Mouse (Mus musculus) induced T-regulatory cell, adult 2 months (primary cell): ENCODE results near the gene Tma7.
A peak's percentile ranks its signal among the peaks of the same experiment; 100 is the strongest.

Experiments used
- DNase-seq: peaks from one replicate; pipeline ENCODE4 v3.0.0-alpha.2; 2012; ENCODE audit warnings: low read depth

Gene Tma7

DNA sequence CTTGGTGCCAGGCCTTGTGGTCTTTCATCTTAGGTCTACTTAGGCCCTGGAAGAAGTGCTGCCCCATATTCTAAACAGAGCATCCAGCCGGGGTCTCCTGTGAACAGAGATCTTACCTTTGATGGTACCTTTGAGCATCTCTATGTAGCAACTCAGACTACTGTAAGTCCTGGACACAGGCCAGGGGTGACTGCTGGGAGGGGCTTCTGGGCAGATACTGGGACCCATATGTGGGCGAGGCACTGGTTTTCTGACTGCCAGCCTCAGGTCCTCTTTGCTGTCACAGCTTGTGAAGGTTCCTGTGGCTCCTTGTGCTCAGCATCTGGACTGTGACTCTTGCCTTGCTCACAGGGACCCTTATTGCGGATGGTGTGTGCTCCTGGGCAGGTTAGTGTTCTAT, 20.2 kb upstream of the Tma7 start:
- no peak for DNase-seq

- DNase-seq, result no peak
Observed at GRCm38 (mm10) chr9:109101933-109102445, 19.6 kb upstream of the Tma7 start.

GRCm38 (mm10) chr9:109100307-109100928, 18.0 kb upstream of the Tma7 start:
- DNase-seq, result no peak

DNA sequence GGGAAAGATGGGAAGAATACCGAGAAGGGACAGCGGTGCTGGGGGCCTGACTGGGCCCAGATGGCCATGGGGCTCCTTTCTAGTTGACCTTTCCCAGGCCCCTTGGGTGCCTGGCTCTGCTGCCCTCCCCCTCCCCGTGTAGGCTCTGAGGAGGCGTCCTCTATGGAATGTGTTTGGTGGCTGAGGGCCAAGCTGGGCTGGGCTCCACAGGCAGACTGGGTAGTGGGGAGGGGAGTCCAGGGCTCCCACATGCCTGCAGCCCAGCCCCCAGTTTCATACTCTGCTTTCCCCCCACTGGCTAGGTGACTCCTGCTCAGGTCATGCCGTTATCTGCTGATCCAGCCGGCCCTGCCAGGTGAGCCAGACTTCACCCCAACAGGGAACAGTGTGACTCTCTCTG, 16.6 kb upstream of the Tma7 start:
- no peak for DNase-seq

DNA sequence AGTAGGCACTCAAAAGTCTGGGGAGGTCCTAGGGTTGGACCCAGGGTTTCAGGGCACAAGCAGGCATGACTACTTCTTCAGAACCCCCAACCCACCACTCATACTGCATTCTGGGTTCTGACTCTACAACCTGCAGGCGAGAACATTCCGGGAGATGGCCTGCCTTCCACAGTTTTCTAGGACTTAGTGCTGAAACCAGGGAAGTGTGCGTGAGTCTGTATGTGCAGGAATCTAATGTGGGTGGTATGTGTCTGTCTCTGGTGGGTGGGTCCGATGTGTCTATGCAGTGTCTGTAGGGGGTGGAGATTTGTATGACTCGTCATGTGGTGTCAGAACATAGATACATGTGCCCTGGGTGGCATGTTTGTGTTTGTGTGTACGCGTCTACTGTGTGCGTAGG, 16.0 kb upstream of the Tma7 start:
- no peak for DNase-seq

DNA sequence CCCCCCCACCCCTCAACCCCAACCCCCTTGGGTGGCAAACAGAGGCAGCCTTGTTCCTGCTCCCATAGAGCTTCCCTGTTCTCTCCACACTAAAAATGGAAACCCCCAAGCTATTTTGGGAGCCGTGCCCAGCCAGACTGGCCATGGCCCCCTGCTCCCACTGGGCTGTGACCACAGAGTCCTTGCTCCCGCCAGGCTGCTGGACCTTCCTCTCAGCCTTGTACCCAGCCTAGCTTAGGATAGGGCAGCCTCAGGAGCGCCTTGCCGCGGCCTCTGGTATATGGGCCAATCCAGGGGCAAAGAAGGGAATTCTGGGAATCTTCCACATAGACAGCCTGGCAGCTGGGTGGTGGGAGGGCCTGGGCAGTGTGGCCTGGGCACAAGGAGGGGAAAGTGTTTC, 15.4 kb upstream of the Tma7 start:
- DNase-seq, result no peak

- no peak for DNase-seq
Observed at GRCm38 (mm10) chr9:109097291-109097690, 14.9 kb upstream of the Tma7 start.

- no peak for DNase-seq
Observed at GRCm38 (mm10) chr9:109096856-109097255, 14.5 kb upstream of the Tma7 start.

- no peak for DNase-seq
Observed at GRCm38 (mm10) chr9:109096251-109096661, 13.9 kb upstream of the Tma7 start.

DNA sequence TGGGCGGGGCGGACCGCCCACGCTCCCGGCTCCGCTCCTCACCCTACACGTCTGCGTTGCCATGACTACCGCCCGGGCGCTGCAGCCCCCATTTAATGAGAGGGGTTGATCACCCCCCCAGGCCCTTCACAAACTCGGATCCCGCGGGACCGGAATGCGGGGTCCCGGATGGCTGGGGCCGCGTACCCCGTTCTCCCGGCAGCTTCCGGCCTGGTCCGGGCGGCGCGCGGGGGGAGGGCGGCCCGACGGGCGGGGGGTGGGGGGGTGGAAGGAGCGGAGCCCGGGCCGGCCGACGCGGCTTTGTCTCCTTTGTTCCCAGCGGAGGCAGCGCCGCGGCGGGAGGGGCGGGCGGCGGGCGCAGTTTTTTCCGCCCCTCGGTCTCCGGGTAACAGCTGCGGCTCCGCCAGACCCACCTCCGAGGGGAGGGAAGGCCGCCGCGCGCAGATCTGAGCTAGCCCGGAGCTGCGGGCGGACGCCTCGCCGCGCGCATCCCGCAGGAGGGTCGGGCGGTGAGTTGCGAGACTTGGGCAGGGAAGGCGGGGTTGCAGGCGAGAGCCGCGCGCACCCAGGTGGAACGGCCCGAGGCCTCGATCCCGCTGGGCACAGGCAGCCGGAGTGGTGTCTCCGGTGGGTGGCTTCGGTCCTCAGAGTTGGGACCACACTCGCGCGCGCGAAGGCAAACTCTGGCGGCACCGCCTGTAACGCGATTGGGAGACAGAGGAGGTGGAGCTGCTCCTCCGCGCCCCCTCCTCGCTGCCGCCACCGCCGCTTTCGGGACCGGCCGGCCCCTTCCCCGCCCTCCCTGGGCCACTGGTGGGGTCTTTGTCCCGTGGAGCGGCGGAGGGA, 13.0 kb upstream of the Tma7 start, which contains the start of gene Plxnb1:
TSS of gene Plxnb1 (plus strand) at position 253 of the 846 bp plus-strand sequence.
- DNase-seq, result peak; percentile 80

DNA sequence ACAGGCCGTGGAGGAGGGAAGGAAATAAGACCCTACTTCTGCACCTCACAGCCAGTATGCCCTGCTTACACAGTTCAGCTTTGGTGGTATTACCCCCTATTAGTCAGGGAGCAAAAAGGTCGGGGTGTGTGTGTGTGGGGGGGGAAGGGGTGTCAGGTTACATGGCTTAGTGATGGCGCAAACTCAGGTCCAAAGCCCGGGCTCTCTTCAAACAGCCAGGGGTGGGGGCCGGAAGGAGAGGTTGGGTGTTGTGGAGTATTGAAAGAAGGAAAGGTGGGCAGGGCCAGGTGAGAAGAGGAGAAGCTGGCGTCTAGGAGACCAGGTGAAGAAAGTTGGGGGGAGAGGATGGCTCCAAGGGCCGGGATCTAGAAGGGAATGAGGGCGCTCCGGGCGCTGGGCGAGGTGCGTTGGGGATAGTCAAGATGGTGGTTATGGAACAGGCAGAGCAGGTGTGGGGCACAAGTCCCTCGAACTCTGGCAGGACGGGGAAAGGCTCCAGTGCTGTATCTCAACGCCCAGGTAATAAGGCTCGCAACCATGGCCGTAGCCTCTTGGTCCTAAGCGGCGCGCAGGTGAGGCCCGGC, 12.3 kb upstream of the Tma7 start:
- no peak for DNase-seq

DNA sequence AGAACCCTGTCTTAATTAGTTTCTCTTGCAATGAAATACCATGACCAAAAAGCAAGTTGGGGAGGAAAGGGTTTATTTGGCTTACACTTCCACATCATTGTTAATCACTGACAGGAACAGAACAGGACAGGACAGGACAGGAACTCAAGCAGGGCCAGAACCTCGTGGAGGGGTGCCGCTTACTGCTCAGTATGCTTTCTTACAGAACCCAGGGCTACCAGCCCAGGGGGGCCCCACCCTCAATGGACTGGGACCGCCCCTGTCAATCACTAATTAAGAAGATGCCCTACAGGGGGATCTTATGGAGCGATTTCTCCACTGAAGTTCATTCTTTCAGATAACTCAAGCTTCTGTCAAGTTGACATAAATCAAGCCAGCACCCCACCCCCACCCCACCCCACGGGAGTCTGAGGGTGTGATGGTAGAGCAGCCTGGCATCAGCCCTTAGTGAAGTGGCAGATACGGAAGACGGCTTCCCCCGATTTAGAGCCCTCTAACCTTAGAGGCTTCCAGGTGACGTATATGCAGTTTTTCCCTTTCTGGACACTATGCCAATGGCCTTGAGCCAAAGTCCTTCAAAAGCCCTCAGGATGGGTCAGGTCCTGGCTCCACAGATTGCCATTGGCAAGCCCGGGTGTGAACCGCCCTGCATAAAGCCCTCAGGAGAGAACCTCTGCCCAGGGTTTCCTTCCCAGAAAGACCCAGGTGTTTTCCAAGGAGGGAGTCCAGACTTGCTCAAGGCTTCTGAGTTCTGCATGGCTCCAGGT, 11.6 kb upstream of the Tma7 start:
- no peak for DNase-seq

- no peak for DNase-seq
Observed at GRCm38 (mm10) chr9:109092799-109093198, 10.4 kb upstream of the Tma7 start.

- DNase-seq, result no peak
Observed at GRCm38 (mm10) chr9:109091802-109092201, 9.4 kb upstream of the Tma7 start.

GRCm38 (mm10) chr9:109090446-109090845, 8.1 kb upstream of the Tma7 start:
- no peak for DNase-seq

GRCm38 (mm10) chr9:109087987-109088386, 5.6 kb upstream of the Tma7 start:
- no peak for DNase-seq

DNA sequence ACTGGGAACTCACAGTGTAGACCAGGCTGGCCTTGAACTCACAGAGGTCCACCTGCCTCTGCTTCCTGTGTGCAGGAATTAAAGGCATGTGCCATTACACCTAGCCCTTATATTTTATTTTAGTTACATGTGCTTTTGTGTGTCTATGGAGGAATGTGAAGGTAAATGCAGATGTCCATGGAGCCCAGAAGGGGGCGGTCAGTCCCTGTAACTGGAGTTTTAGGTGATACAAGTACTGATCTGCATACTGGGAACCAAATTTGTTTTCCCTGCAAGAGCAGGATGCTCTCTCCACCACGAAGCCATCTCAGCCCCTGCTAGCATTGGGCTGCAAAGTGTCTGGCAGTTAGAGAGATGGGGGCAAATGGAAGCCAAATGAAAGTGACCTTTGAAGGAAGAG, 2.5 kb upstream of the Tma7 start:
- peak; percentile 71 for DNase-seq

GRCm38 (mm10) chr9:109081749-109082123, 651 bp downstream of the Tma7 start:
- peak; percentile 36 for DNase-seq

- no peak for DNase-seq
Observed at GRCm38 (mm10) chr9:109080516-109080915, 1.9 kb downstream of the Tma7 start.

- peak; percentile 92 for DNase-seq
Observed at GRCm38 (mm10) chr9:109073661-109074573, 8.5 kb downstream of the Tma7 start, which contains the start of gene Atrip. TSS of gene Atrip (minus strand) at chr9:109074124.
